Mouse (Mus musculus): ENCODE data around the gene Cyfip2. TPM values are rescaled to one million over a fixed set of nuclear protein-coding genes. Genes with fewer than 3 reads are reported as not detected.

Gene Cyfip2
- total RNA-seq, 2 experiments from 2014 or later = 55.8 to 56.7 TPM

GRCm38 (mm10) chr11:46241985-46242384 lies 70.7 kb downstream of the Cyfip2 start:
- DNase-seq (ENCODE audit: low spot score in 2 of 2) = no peak

- no peak for DNase-seq (ENCODE audit: low spot score in 2 of 2)
Observed at GRCm38 (mm10) chr11:46241150-46241673, 71.4 kb downstream of the Cyfip2 start.

- peak; percentile 36 to 56 for DNase-seq (ENCODE audit: low spot score in 2 of 2)
Observed at GRCm38 (mm10) chr11:46236976-46237375, 75.7 kb downstream of the Cyfip2 start.

GRCm38 (mm10) chr11:46235334-46235733 lies 77.3 kb downstream of the Cyfip2 start, which contains the start of gene Fndc9:
TSS of gene Fndc9 (plus strand) at chr11:46235531.
- DNase-seq (ENCODE audit: low spot score in 2 of 2) = no peak

GRCm38 (mm10) chr11:46233966-46234365 lies 78.7 kb downstream of the Cyfip2 start:
- no peak for DNase-seq (ENCODE audit: low spot score in 2 of 2)

GRCm38 (mm10) chr11:46232803-46233202 lies 79.9 kb downstream of the Cyfip2 start:
- DNase-seq (ENCODE audit: low spot score in 2 of 2) = no peak

- DNase-seq (ENCODE audit: low spot score in 2 of 2) = no peak
Observed at GRCm38 (mm10) chr11:46230184-46230583, 82.5 kb downstream of the Cyfip2 start.

GRCm38 (mm10) chr11:46225345-46225744 lies 87.3 kb downstream of the Cyfip2 start:
- DNase-seq (ENCODE audit: low spot score in 2 of 2) = no peak

GRCm38 (mm10) chr11:46223575-46223974 lies 89.1 kb downstream of the Cyfip2 start:
- DNase-seq (ENCODE audit: low spot score in 2 of 2) = no peak

- no peak for DNase-seq (ENCODE audit: low spot score in 2 of 2)
Observed at GRCm38 (mm10) chr11:46220211-46220610, 92.4 kb downstream of the Cyfip2 start.

- no peak for DNase-seq (ENCODE audit: low spot score in 2 of 2)
Observed at GRCm38 (mm10) chr11:46219380-46219779, 93.3 kb downstream of the Cyfip2 start.

GRCm38 (mm10) chr11:46218584-46218983 lies 94.1 kb downstream of the Cyfip2 start:
- no peak for DNase-seq (ENCODE audit: low spot score in 2 of 2)

GRCm38 (mm10) chr11:46217686-46218085 lies 95.0 kb downstream of the Cyfip2 start:
- no peak for DNase-seq (ENCODE audit: low spot score in 2 of 2)

GRCm38 (mm10) chr11:46216669-46217068 lies 96.0 kb downstream of the Cyfip2 start:
- DNase-seq (ENCODE audit: low spot score in 2 of 2) = no peak

GRCm38 (mm10) chr11:46215354-46215753 lies 97.3 kb downstream of the Cyfip2 start:
- DNase-seq (ENCODE audit: low spot score in 2 of 2) = peak in 1 of 2 experiments; percentile 25

- DNase-seq (ENCODE audit: low spot score in 2 of 2) = no peak
Observed at GRCm38 (mm10) chr11:46214368-46215230, 98.1 kb downstream of the Cyfip2 start.

- no peak for DNase-seq (ENCODE audit: low spot score in 2 of 2)
Observed at GRCm38 (mm10) chr11:46213844-46214243, 98.8 kb downstream of the Cyfip2 start.

GRCm38 (mm10) chr11:46211858-46212257 lies 100.8 kb downstream of the Cyfip2 start:
- no peak for DNase-seq (ENCODE audit: low spot score in 2 of 2)

GRCm38 (mm10) chr11:46209884-46210283 lies 102.8 kb downstream of the Cyfip2 start:
- DNase-seq (ENCODE audit: low spot score in 2 of 2) = no peak

GRCm38 (mm10) chr11:46205639-46206409 lies 106.8 kb downstream of the Cyfip2 start:
- no peak for DNase-seq (ENCODE audit: low spot score in 2 of 2)

- no peak for DNase-seq (ENCODE audit: low spot score in 2 of 2)
Observed at GRCm38 (mm10) chr11:46204841-46205240, 107.8 kb downstream of the Cyfip2 start.

- no peak for DNase-seq (ENCODE audit: low spot score in 2 of 2)
Observed at GRCm38 (mm10) chr11:46202547-46202887, 110.1 kb downstream of the Cyfip2 start.

Data from adrenal gland, postnatal 4 days (tissue).